Mouse (Mus musculus) hindbrain, postnatal 0 days (tissue): ENCODE data around the gene Hjurp. TPM values are rescaled to one million over a fixed set of nuclear protein-coding genes. Genes with fewer than 3 reads are reported as not detected.

Experiments
- ATAC-seq: fragments of 200-750 bp; cut with Nextera tagmentation; 2 replicates; pipeline ENCODE4 v1.8.0; 2017; ENCODE audit warnings: mild to moderate bottlenecking, moderate TSS enrichment, moderate library complexity
- DNase-seq: peaks from one replicate; pipeline ENCODE4 v3.0.0-alpha.2; 2015; ENCODE audit warnings: low spot score
- H3K27ac ChIP-seq: fragments of 300-500 bp; sonication (generic); 2 replicates; pipeline ENCODE4 v1.5.1; 2014; ENCODE audit warnings: mild to moderate bottlenecking
- H3K27me3 ChIP-seq: fragments of 300-500 bp; sonication (generic); 2 replicates; pipeline ENCODE4 v1.6.1; 2014; ENCODE audit warnings: low read length, mixed read lengths; ENCODE audit not compliant: insufficient read depth
- H3K36me3 ChIP-seq: fragments of 300-500 bp; sonication (generic); 2 replicates; pipeline ENCODE4 v1.6.1; 2014; ENCODE audit warnings: low read length, mixed read lengths; ENCODE audit not compliant: insufficient read depth
- H3K4me1 ChIP-seq: fragments of 300-500 bp; sonication (generic); 2 replicates; pipeline ENCODE4 v1.6.1; 2014; ENCODE audit warnings: antibody characterized with exemption, low read length, mixed read lengths; ENCODE audit not compliant: insufficient read depth
- H3K4me2 ChIP-seq: fragments of 300-500 bp; sonication (generic); 2 replicates; pipeline ENCODE4 v1.6.1; 2014; ENCODE audit warnings: low read depth, mild to moderate bottlenecking, low read length, moderate library complexity, mixed read lengths
- H3K4me3 ChIP-seq: fragments of 300-500 bp; sonication (generic); 2 replicates; pipeline ENCODE4 v1.5.1; 2014; ENCODE audit warnings: low read length
- H3K9ac ChIP-seq: fragments of 300-500 bp; sonication (generic); replicated peaks from 2 replicates; pipeline ENCODE4 v1.6.1; 2014; ENCODE audit warnings: mild to moderate bottlenecking, low read length, moderate library complexity, mixed read lengths
- H3K9me3 ChIP-seq: fragments of 300-500 bp; sonication (generic); 2 replicates; pipeline ENCODE4 v1.6.1; 2016; ENCODE audit warnings: low read length, mixed read lengths
- CTCF ChIP-seq: IDR thresholded peaks from 2 replicates; pipeline ENCODE4 v1.5.1; 2016; ENCODE audit warnings: antibody characterized with exemption, control low read depth, low read depth
- WGBS: fragments of 180-500 bp; shearing (Covaris S2); extraction: QIAGEN DNeasy Blood & Tissue Kit; methylation state at CpG from one replicate; pipeline ENCODE4 v1.1.7; 2014; 5-methylcytosine and 5-hydroxymethylcytosine counted together
- polyA plus RNA-seq: library from polyadenylated mRNA; unstranded; fragments of >200 nt; fragmentation: Nextera tagmentation; extraction: Ambion mirVana; gene quantifications from 2 replicates; pipeline ENCODE4 v1.2.1, GENCODE M21; 2015
- total RNA-seq: library from RNA; depleted of rRNA; stranded (reverse); fragments of >200 nt; gene quantifications from 2 replicates; pipeline ENCODE4 v1.2.3, GENCODE M21; 2014

Gene Hjurp
- total and polyA plus RNA-seq, 2 experiments from 2014 or later = 47.2 to 86.3 TPM

- Histone ChIP-seq H3K27me3 (no peaks in the 10 kb centered on the region), H3K9ac (no peak overlapping the region), H3K27ac (no peak overlapping the region), H3K4me2 (no peak overlapping the region), H3K4me3 (no peak overlapping the region), H3K9me3 (no peaks in the 10 kb centered on the region), H3K4me1 (no peaks in the 10 kb centered on the region), H3K36me3 (peaks cover 87% of the 10 kb centered on the region)
- ATAC-seq (no peak), DNase-seq (no peak)
- 89% methylated on average over 13 of the region's 13 CpGs for WGBS
- no peak for TF ChIP-seq CTCF
Measured at GRCm38 (mm10) chr1:88266123-88266522, 11.3 kb downstream of the Hjurp start.

DNA sequence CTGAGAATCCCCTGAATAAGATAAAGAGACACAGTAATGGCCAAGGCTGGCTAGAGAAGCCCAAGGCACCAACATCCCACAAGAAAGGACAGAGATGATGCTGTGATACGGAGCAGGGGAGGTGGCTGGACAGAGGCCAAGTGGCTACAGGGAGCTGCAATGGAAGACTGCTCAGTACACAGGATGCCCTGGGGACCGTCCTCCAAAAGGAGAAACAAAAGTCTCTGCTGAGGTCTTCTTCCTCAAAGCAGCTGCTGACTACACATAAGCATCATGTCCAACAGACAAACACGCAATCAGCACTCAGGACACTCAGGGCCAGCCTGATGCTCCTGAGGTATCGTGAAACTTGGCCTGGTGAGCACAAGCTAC lies 12.6 kb downstream of the Hjurp start:
- peaks cover 92% of the 10 kb centered on the region for H3K36me3 ChIP-seq
- WGBS = 75% methylated on average over 4 of the region's 4 CpGs
- TF ChIP-seq CTCF = no peak
- no peak overlapping the region for H3K4me3 ChIP-seq
- no peaks in the 10 kb centered on the region for H3K9me3 ChIP-seq
- ATAC-seq (no peak), DNase-seq (no peak)
- H3K27me3 ChIP-seq = no peaks in the 10 kb centered on the region
- H3K4me2 ChIP-seq = no peak overlapping the region
- no peaks in the 10 kb centered on the region for H3K4me1 ChIP-seq
- no peak overlapping the region for H3K9ac ChIP-seq
- H3K27ac ChIP-seq = no peak overlapping the region

DNA sequence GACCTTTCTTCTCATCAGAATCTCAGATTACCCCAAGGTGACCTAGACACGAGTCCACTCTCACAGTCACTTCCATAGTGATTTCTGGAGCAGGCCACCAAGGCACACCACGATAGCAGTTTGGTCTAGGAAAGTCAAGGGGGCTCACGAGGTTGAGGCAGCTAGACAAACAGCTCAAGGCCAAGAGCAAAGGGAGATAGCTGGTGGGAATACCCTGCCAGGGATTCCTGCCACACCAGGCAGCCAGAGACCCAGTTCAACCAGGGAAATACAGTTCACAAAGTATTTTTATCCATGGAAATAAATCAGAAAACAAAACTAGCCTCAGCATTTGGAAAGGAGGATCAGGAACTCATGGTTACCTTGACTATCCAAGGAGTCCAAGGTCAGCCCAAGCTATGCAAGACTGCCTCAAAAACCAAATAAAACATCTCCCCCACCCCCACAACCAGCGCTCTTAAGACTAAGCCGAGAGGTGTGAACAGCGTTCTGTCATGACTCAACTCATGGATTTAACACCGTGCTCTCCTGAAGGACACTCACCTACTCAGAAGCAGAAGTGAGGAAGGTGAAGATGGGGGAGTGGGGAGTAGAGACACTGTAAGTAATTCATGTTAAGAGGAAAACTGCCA lies 13.1 kb downstream of the Hjurp start:
- H3K27me3 ChIP-seq = no peaks in the 10 kb centered on the region
- peaks cover 87% of the 10 kb centered on the region for H3K36me3 ChIP-seq
- ATAC-seq = no peak
- 91% methylated on average over 7 of the region's 7 CpGs for WGBS
- H3K4me3 ChIP-seq = no peak overlapping the region
- H3K4me2 ChIP-seq = no peak overlapping the region
- no peaks in the 10 kb centered on the region for H3K9me3 ChIP-seq
- no peak overlapping the region for H3K9ac ChIP-seq
- no peak overlapping the region for H3K27ac ChIP-seq
- no peak for TF ChIP-seq CTCF
- no peaks in the 10 kb centered on the region for H3K4me1 ChIP-seq
- DNase-seq = no peak

DNA sequence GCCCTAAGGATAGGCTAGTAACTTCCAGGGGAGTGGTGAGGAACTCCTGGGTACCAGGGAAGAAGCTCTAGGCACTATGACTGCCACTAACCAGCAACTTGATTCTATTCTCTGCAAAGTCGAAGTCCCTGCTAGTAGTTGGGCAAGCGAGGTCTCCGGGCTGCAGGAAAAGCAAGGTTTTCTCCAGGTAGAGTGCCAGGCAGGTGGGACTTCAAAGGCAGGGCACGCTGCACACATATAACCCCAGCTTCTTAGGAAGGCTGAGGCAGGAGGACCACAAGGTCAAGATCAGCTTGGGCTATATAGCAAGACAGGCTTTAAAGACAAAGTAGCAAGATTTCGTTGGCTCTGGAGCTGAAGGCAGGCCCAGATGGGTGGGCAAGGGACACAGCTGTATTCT lies 13.7 kb downstream of the Hjurp start:
- Histone ChIP-seq H3K27ac (no peak overlapping the region), H3K27me3 (no peaks in the 10 kb centered on the region), H3K4me1 (no peaks in the 10 kb centered on the region), H3K4me2 (no peak overlapping the region), H3K9ac (no peak overlapping the region), H3K9me3 (no peaks in the 10 kb centered on the region), H3K4me3 (no peak overlapping the region), H3K36me3 (peaks cover 81% of the 10 kb centered on the region)
- no peak for TF ChIP-seq CTCF
- ATAC-seq (no peak), DNase-seq (no peak)
- 94% methylated on average over 5 of the region's 5 CpGs for WGBS

GRCm38 (mm10) chr1:88262961-88263360 lies 14.5 kb downstream of the Hjurp start:
- 76% methylated on average over 6 of the region's 6 CpGs for WGBS
- H3K4me1 ChIP-seq = no peaks in the 10 kb centered on the region
- H3K9ac ChIP-seq = no peak overlapping the region
- no peak overlapping the region for H3K4me2 ChIP-seq
- no peaks in the 10 kb centered on the region for H3K9me3 ChIP-seq
- no peak overlapping the region for H3K27ac ChIP-seq
- H3K4me3 ChIP-seq = no peak overlapping the region
- ATAC-seq (no peak), DNase-seq (no peak)
- peaks cover 73% of the 10 kb centered on the region for H3K36me3 ChIP-seq
- no peak for TF ChIP-seq CTCF
- H3K27me3 ChIP-seq = no peaks in the 10 kb centered on the region

GRCm38 (mm10) chr1:88262255-88262654 lies 15.2 kb downstream of the Hjurp start:
- DNase-seq (peak; percentile 75), ATAC-seq (no peak)

GRCm38 (mm10) chr1:88261706-88262105 lies 15.7 kb downstream of the Hjurp start:
- Histone ChIP-seq H3K4me1 (no peaks in the 10 kb centered on the region), H3K4me2 (no peak overlapping the region), H3K27ac (no peak overlapping the region), H3K36me3 (peaks cover 61% of the 10 kb centered on the region), H3K4me3 (no peak overlapping the region), H3K9me3 (peaks cover 7% of the 10 kb centered on the region; the same call in 1 of the 2 replicates), H3K9ac (no peak overlapping the region), H3K27me3 (no peaks in the 10 kb centered on the region)
- 85% methylated on average over 7 of the region's 7 CpGs for WGBS
- ATAC-seq (no peak), DNase-seq (no peak)
- TF ChIP-seq CTCF = no peak

More at GRCm38 (mm10) chr1:88262255-88262654, 15.2 kb downstream of the Hjurp start:
- Histone ChIP-seq H3K4me3 (no peak overlapping the region), H3K36me3 (peaks cover 66% of the 10 kb centered on the region), H3K4me2 (no peak overlapping the region), H3K4me1 (no peaks in the 10 kb centered on the region), H3K27me3 (no peaks in the 10 kb centered on the region), H3K9me3 (peaks cover 2% of the 10 kb centered on the region; the same call in 1 of the 2 replicates), H3K27ac (no peak overlapping the region), H3K9ac (no peak overlapping the region)
- TF ChIP-seq CTCF = no peak
- 80% methylated on average over 4 of the region's 4 CpGs for WGBS
